Mouse (Mus musculus) forebrain, embryonic 16.5 days (tissue): ENCODE results near the gene Cyp1a1. TPM values are rescaled to one million over a fixed set of nuclear protein-coding genes. Genes with fewer than 3 reads are reported as not detected.

ENCODE experiments used
- polyA plus RNA-seq: library from polyadenylated mRNA; unstranded; fragments of >200 nt; fragmentation: Nextera tagmentation; extraction: Ambion mirVana; gene quantifications from 2 replicates; pipeline ENCODE4 v1.2.1, GENCODE M21; 2015

Gene Cyp1a1
- polyA plus RNA-seq, 1 experiment from 2014 or later: 0.18 TPM

Other genes starting within 250 kb of the Cyp1a1 start
- 24.0 and 26.9 TPM in 2 replicates for gene Ppcdc, start 247.8 kb upstream of the Cyp1a1 start, polyA plus RNA-seq
- gene Scamp5, start 219.9 kb upstream of the Cyp1a1 start, polyA plus RNA-seq: 116 and 135 TPM in 2 replicates
- 23.4 and 24.4 TPM in 2 replicates for gene Rpp25, start 183.9 kb upstream of the Cyp1a1 start, polyA plus RNA-seq
- gene Cox5a, start 166.7 kb upstream of the Cyp1a1 start, polyA plus RNA-seq: 720 and 756 TPM in 2 replicates
- 25.2 and 26.6 TPM in 2 replicates for gene Fam219b, start 150.4 kb upstream of the Cyp1a1 start, polyA plus RNA-seq
- gene Mpi, start 135.2 kb upstream of the Cyp1a1 start, polyA plus RNA-seq: 57.5 and 73.7 TPM in 2 replicates
- 54.0 and 56.0 TPM in 2 replicates for gene Scamp2, start 127.0 kb upstream of the Cyp1a1 start, polyA plus RNA-seq
- 27.2 and 43.3 TPM in 2 replicates for gene Ulk3, start 98.5 kb upstream of the Cyp1a1 start, polyA plus RNA-seq
- gene Cplx3, start 81.6 kb upstream of the Cyp1a1 start, polyA plus RNA-seq: 0.09 TPM in 1 of 2 replicates, not detected in the other
- not detected in 2 replicates for gene Lman1l, start 67.2 kb upstream of the Cyp1a1 start, polyA plus RNA-seq
- gene Csk, start 34.3 kb upstream of the Cyp1a1 start, polyA plus RNA-seq: 38.5 and 39.6 TPM in 2 replicates
- gene Cyp1a2, start 4.2 kb upstream of the Cyp1a1 start, polyA plus RNA-seq: not detected in 2 replicates
- 37.0 and 39.2 TPM in 2 replicates for gene Edc3, start 20.6 kb downstream of the Cyp1a1 start, polyA plus RNA-seq
- 88.9 and 97.4 TPM in 2 replicates for gene Clk3, start 77.9 kb downstream of the Cyp1a1 start, polyA plus RNA-seq
- 8.6 and 10.6 TPM in 2 replicates for gene Arid3b, start 148.9 kb downstream of the Cyp1a1 start, polyA plus RNA-seq
- gene Ubl7, start 223.1 kb downstream of the Cyp1a1 start, polyA plus RNA-seq: 174 and 175 TPM in 2 replicates